Mouse (Mus musculus): Measurements from ENCODE around the gene Cmtm6. TPM values are rescaled to one million over a fixed set of nuclear protein-coding genes. Genes with fewer than 3 reads are reported as not detected.
"Not testable (repeated sequence)": the region's sequence is repeated elsewhere in the genome, so short reads cannot be mapped to it uniquely, and the experiment has no call there.

Gene Cmtm6
- polyA plus RNA-seq, 1 experiment, result 21.0 TPM

DNA sequence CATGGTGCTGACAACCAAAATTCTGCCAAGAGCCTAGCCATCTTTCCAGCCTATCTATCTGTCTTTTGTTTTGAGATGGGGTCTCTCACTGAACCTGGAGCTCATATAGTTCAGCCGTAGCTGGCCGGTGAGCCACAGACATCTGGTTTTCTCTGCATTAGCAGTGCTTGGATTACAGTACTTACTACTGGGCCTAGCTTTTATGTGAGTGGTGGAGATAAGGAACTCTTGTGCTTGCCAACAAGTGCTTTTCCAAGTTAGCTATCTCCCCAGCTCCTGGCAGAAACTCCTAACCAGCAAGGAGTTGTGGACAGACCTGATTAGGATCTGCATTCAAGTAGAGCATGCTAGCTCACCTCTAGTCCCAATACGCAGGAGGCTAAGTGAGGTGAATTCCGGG, 23.1 kb upstream of the Cmtm6 start:
- no peaks in the 10 kb centered on the region for H3K4me1 ChIP-seq (ENCODE audit: control insufficient read depth, insufficient read depth, insufficient read length, low read length)
- H3K27ac ChIP-seq (replicated peaks; ENCODE audit: low read depth, low read length), result no peak overlapping the region
- H3K4me3 ChIP-seq (ENCODE audit: insufficient read depth, low read depth, low read length), result no peak overlapping the region

DNA sequence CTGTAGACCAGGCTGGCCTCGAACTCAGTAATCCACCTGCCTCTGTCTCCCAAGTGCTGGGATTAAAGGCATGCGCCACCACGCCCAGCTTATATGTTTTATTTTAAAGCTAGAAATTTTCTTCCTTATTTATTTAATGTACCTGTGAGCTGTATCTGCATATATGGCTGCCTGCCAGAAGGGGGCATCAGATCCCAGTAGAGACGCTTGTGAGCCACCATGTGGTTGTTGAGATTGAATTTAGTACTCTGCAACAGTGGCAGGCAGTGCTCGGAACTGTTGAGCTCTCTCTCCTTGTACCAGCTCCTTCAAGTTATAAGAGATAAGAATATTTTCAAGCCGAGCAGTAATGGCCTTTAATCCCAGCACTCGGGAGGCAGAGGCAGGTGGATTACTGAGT, 20.6 kb upstream of the Cmtm6 start:
- no peaks in the 10 kb centered on the region for H3K4me1 ChIP-seq (ENCODE audit: control insufficient read depth, insufficient read depth, insufficient read length, low read length)
- no peak overlapping the region for H3K4me3 ChIP-seq (ENCODE audit: insufficient read depth, low read depth, low read length)
- H3K27ac ChIP-seq (replicated peaks; ENCODE audit: low read depth, low read length), result no peak overlapping the region

DNA sequence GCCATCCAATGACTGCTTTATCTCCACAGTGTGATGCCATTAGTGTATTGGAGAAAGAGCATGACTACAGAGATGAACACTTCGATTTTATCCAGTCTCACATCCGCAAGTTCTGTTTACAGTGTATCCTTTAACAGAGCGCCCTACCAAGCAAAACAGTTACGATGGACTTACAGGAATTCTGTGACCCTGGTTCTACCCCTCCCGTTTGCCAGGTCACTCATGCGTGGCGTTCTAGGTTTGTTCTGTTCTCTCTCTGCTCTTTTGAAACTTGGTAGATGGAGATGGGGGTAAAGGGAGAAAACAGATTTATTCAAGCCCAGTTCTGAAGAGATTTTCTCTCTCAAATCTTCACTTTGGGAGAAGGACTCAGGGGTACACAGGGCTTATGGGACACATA, 17.4 kb upstream of the Cmtm6 start:
- no peak overlapping the region for H3K4me3 ChIP-seq (ENCODE audit: insufficient read depth, low read depth, low read length)
- H3K27ac ChIP-seq (replicated peaks; ENCODE audit: low read depth, low read length), result no peak overlapping the region
- H3K4me1 ChIP-seq (ENCODE audit: control insufficient read depth, insufficient read depth, insufficient read length, low read length), result no peaks in the 10 kb centered on the region

DNA sequence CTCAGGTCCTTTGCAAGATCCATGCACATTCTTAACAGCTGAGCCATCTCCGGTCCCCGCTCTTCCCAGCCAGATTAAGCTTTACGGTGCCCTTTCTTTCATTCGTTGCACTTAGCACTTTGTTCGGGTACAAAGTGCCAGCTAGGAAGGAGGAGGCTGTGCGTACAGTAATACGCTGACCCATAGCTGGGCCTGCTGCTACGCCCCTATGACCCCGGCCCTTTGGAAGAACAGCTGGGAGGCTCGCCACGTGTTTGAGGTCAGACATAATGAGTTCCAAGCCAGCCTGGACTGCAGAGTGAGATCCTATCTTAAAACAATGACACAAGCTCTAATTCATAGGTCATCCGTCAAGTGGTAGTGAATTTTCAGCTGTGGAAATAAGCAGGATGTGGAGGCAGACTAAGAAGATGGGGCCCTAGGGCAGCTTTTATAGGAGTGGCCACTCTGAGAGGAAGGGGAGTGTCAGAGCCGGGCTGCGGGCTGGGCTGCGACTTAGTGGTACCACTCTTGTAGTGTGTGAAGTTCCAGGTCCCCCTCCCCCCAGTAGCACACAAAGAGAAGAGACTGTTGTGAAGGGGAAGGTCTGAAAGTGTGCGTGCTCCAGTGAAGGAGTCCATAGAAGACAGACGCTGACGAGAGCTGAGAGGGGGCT, 14.1 kb upstream of the Cmtm6 start:
- no peaks in the 10 kb centered on the region for H3K4me1 ChIP-seq (ENCODE audit: control insufficient read depth, insufficient read depth, insufficient read length, low read length)
- H3K4me3 ChIP-seq (ENCODE audit: insufficient read depth, low read depth, low read length), result no peak overlapping the region
- H3K27ac ChIP-seq (replicated peaks; ENCODE audit: low read depth, low read length), result no peak overlapping the region

DNA sequence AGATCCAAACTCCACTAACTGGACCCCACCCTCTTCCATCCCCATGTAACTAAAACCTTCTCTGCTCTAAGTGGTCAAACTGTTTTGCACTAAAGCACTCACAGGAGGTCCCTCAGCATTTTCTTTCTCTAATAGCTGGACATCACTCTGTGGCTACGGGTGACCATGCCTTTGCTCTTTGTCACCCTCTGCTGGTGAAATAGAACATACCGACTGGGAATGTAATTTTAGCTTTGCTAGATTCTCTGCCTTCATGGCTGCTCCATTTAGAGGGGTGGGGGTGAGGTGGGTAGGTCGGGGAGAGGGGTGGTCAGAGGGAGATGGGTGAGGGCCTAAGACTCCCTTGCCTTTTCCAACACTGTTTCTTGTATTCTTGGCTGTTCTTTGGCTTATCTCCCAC, 3.6 kb upstream of the Cmtm6 start:
- no peak overlapping the region for H3K4me3 ChIP-seq (ENCODE audit: insufficient read depth, low read depth, low read length)
- no peak overlapping the region for H3K27ac ChIP-seq (replicated peaks; ENCODE audit: low read depth, low read length)

DNA sequence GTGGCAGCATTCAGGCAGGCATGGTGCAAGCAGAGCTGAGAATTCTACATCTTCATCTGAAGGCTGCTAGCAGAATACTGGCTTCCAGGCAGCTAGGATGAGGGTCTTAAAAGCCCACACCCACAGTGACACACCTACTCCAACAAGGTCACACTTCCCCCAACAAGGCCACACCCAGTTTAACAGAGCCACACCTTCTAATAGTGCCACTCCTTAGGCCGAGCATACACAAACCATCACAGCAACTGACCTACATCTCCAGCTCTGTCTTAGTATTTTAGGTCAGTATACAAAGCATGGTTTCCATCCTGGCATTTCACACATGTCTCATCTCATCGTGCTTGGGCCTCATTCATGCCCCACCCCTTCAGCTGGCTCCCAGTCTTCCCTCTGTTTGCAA, 2.5 kb upstream of the Cmtm6 start:
- H3K27ac ChIP-seq (replicated peaks; ENCODE audit: low read depth, low read length); H3K4me1 ChIP-seq (ENCODE audit: control insufficient read depth, insufficient read depth, insufficient read length, low read length); H3K4me3 ChIP-seq (ENCODE audit: insufficient read depth, low read depth, low read length): not testable (repeated sequence)

More for the DNA sequence above, 3.6 kb upstream of the Cmtm6 start:
- peaks cover 4% of the 10 kb centered on the region; the same call in 1 of the 2 replicates for H3K4me1 ChIP-seq (ENCODE audit: control insufficient read depth, insufficient read depth, insufficient read length, low read length)

DNA sequence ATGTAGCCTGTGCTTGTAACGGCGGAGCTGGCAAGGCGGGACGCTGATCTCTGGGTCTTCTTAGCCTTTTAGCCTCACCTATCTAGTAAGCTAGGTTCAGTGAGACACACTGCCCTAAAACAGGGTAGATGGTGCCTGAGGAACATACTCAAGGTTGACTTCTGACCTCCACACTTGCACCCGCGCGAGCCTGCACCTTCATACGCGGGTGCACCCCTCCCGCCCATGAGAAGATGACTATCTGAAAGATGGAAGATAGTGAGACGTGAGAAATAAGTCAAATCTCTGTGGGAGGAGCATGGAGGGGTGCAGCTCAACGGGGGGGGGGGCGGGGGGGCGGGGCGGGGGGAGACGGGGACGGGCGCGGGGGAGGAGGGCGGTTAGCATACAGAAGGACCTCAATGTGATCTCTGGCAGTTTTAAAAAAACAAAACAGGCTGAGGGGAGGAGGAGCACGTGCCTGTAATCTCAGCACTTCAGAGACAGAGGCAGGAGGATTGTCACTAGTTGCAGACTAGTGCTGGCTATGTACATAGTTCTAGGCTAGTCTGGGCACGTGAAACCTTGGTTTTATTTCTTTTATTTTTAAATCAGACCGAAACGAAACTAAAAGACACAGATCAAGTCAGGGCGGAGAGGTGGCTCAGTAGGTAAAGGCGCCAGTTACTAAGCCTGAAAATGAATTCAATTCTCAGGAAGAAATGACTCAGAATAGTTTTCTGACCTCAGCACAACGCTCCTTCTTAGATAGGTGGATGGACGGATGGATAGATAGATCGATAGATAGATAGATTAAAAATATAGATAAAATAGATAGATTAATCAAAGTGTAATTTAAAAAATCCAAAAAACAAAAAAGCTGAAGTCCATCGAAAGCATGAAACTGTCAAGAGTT, 758 bp upstream of the Cmtm6 start:
- no peak overlapping the region for H3K27ac ChIP-seq (replicated peaks; ENCODE audit: low read depth, low read length)
- peaks cover 5% of the 10 kb centered on the region; the same call in 1 of the 2 replicates for H3K4me1 ChIP-seq (ENCODE audit: control insufficient read depth, insufficient read depth, insufficient read length, low read length)

DNA sequence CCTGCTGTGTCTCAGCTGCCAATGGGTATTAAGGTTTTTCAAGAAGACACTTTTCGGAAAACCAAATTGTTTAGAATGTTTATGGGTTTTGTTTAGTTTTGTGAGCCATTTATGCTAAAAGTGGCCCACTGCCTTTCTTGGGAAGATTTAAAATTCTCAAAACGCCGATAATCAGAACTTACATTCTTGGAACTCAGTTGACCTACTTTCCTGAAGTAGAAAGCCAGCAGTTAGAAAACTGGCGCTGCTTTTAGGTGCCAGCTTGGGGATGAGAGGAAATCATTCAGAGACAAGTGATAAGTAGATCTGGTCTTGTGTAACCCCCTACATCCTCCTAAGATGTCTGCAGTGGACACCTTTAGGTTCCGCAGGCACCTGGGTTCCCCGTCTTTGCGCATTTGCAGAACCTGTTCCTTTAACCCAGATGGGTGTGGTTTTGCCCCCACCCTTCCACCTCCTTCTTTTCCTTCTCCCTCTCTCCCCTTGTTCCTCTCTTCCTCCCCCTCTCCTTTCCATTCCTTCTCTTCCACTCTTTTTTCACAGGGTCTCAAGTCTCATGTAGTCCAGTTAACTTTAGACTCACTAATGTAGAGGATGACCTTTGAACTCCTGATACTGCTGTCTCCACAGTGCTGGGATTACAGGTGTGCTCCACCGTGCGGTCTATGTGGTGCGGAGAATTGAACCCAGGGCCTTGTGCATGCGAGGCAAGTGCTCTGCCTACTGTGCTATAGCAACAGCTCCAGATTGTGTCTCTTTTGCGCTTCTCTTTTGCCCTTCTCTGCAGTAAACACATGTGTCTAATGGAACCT, 1.2 kb downstream of the Cmtm6 start:
- Histone ChIP-seq H3K27ac (replicated peaks; ENCODE audit: low read depth, low read length) (no peak overlapping the region; the same call in 1 of the 2 replicates), H3K4me3 (ENCODE audit: insufficient read depth, low read depth, low read length) (peak overlapping the region; percentile 92), H3K4me1 (ENCODE audit: control insufficient read depth, insufficient read depth, insufficient read length, low read length) (peaks cover 15% of the 10 kb centered on the region)

More for the DNA sequence above, 758 bp upstream of the Cmtm6 start:
- peak overlapping the region; percentile 50 for H3K4me3 ChIP-seq (ENCODE audit: insufficient read depth, low read depth, low read length)

DNA sequence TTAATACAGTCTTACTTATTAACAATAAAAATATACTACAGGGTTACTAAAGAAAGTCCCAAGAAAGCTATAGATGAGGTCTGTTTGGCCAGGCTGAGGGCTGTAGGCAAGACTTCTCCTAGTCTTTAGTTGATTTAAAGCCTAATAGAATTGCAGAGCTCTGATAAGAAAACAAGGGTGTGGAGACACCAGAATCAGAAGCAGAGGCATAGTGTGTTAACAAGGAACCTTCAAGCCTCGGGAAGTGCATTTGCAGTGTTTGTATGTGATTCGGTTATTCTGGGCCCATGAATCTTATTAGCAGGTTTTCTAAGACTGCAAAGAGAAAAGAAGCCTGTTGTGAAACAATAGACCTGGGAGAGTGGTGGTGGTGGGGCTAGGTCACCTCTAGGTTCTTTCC, 2.3 kb downstream of the Cmtm6 start:
- Histone ChIP-seq H3K4me3 (ENCODE audit: insufficient read depth, low read depth, low read length) (no peak overlapping the region), H3K4me1 (ENCODE audit: control insufficient read depth, insufficient read depth, insufficient read length, low read length) (peaks cover 19% of the 10 kb centered on the region), H3K27ac (replicated peaks; ENCODE audit: low read depth, low read length) (no peak overlapping the region)

DNA sequence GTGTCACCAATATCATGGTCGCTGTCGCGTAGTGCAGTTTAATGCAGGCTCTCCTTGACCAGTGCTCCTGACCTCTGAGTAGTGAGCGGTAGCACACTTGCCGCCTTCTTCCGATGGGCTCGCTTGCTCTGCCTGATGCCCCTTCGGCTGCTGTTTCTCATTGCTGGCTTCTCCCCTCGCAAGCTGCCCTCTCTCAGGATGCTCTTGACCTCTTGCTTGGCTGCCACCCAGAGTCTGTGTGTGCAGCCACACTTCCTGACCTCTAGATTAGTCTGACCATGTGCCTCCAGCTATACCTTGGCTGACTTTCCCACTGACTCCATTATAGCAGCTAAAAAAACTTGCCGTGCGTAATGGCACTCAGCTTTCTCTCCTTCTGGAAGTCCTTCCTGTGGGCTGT, 5.5 kb downstream of the Cmtm6 start:
- no peak overlapping the region for H3K27ac ChIP-seq (replicated peaks; ENCODE audit: low read depth, low read length)
- peaks cover 19% of the 10 kb centered on the region for H3K4me1 ChIP-seq (ENCODE audit: control insufficient read depth, insufficient read depth, insufficient read length, low read length)
- H3K4me3 ChIP-seq (ENCODE audit: insufficient read depth, low read depth, low read length), result no peak overlapping the region

DNA sequence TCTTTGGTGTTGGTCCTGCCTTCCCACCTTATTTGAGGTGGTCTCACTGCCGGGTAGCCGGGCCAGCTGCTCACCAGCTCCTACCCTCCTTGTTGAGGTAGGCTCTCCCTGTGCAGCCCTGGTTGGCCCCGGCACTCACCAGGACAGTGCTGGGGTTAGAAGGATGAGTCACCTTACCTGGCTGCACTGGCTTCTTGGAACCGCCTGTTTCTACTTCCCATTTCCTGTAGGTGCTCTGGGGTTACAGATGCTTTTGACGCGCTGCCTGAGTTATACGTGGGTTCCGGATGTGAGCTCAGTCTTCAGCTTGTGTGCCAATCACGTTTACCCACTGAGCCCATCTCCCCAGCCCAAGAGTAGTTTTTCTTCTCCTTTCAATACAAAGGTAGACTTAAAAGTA, 9.4 kb downstream of the Cmtm6 start:
- no peak overlapping the region for H3K4me3 ChIP-seq (ENCODE audit: insufficient read depth, low read depth, low read length)
- H3K4me1 ChIP-seq (ENCODE audit: control insufficient read depth, insufficient read depth, insufficient read length, low read length), result peaks cover 17% of the 10 kb centered on the region
- H3K27ac ChIP-seq (replicated peaks; ENCODE audit: low read depth, low read length), result no peak overlapping the region

DNA sequence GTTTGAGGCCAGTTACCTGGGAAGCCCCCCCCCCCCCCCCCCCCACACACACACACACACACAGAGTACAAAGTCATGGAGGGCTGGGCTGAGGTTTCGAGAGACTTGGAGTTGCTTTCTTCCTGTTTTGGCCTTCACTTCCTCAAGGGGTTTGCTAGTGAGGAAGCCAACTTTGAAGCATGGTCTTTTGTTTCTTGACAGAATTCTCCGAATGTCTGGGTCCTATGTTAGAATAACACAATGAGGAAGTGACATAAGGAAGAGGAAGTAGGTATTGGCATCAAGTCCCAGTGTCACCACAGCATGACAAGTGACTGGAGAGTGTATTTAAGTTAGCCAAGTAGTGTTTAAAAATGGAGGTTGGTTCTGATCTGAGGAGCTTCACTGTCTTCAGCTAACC, 11.8 kb downstream of the Cmtm6 start:
- no peak overlapping the region for H3K4me3 ChIP-seq (ENCODE audit: insufficient read depth, low read depth, low read length)
- peaks cover 7% of the 10 kb centered on the region for H3K4me1 ChIP-seq (ENCODE audit: control insufficient read depth, insufficient read depth, insufficient read length, low read length)
- H3K27ac ChIP-seq (replicated peaks; ENCODE audit: low read depth, low read length), result no peak overlapping the region; the same call in 1 of the 2 replicates

DNA sequence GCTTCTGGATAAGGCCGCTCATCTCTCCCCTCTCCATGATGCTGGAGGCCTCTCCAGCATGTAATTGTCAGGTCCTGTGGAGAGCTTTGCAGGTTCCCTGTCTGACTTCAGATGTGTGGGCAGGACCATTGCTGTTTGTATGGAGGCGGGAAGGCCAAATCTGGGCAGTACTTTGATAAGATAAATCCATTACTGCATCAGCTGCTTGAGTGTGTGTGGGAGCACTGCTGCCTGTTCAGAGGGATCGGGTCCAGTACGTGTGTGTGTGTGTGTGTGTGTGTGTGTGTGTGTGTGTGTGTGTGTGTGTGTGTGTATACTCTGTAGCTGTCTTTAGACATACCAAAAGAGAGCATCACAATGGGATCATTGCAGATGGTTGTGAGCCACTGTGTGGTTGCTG, 14.2 kb downstream of the Cmtm6 start:
- Histone ChIP-seq H3K4me1 (ENCODE audit: control insufficient read depth, insufficient read depth, insufficient read length, low read length) (peaks cover 7% of the 10 kb centered on the region), H3K27ac (replicated peaks; ENCODE audit: low read depth, low read length) (peak overlapping the region; percentile 15; the same call in 1 of the 2 replicates), H3K4me3 (ENCODE audit: insufficient read depth, low read depth, low read length) (no peak overlapping the region)

DNA sequence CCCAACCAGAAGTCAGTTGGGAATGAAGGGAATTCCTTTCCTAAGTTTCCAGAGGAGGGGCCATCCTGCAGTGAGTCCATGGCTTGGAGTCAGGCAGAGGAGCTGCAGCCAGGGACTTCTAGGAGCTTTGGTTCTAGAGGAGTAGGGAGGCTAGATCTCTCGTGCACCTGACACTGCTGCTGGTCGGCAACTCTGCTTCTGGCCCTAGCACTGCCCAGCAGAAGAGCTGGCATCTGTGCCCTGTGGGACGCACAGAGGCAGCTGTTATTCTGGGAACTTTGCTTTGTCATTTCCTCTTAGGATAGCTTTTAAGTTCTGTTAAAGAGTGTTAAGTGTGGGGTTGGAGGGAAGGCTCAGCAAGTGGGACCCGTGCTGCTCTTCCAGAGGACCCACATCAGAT, 14.7 kb downstream of the Cmtm6 start:
- Histone ChIP-seq H3K4me1 (ENCODE audit: control insufficient read depth, insufficient read depth, insufficient read length, low read length) (peaks cover 7% of the 10 kb centered on the region), H3K27ac (replicated peaks; ENCODE audit: low read depth, low read length) (0 out of 2 replicates have a peak overlapping the region, but pooled peaks have one; percentile 15), H3K4me3 (ENCODE audit: insufficient read depth, low read depth, low read length) (no peak overlapping the region)

DNA sequence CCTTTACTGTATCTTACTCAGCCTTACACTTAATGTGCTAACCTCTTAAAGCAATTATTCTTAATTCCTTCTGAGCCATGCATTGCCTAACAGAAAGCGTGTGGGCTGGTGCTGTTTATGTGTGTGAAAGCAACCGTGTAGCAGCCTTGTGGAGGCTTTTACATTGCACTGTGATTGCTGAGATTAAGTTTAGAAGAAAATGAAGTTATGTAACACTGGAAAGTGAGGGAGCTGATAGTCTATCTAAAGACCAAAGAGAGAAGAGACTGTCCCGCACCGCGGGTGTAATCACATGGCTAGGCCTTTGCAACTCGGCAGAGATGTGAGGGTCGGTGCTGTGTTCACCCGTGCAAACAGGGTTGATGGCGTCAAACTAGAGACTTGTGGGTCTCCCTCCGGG, 16.1 kb downstream of the Cmtm6 start:
- Histone ChIP-seq H3K4me1 (ENCODE audit: control insufficient read depth, insufficient read depth, insufficient read length, low read length) (peaks cover 7% of the 10 kb centered on the region), H3K4me3 (ENCODE audit: insufficient read depth, low read depth, low read length) (no peak overlapping the region), H3K27ac (replicated peaks; ENCODE audit: low read depth, low read length) (no peak overlapping the region)
